Mouse (Mus musculus) cerebellum, postnatal 25 days (tissue): ENCODE data around the gene Khdrbs2.
A peak's percentile ranks its signal among the peaks of the same experiment; 100 is the strongest.

Experiments used
- DNase-seq, 2 experiments: peaks; one replicate each; pipeline ENCODE4 v3.0.0; 2021; ENCODE audit warnings: mixed read lengths in 2 of 2

Khdrbs2 gene

GRCm38 (mm10) chr1:32172506-32173239 is at the start of gene Khdrbs2:
Gene Khdrbs2, plus strand, starts transcription at chr1:32172714.
- DNase-seq = peak; percentile 94 to 97

GRCm38 (mm10) chr1:32174566-32174965 is 2.1 kb downstream of the Khdrbs2 start:
- peak in 1 of 2 experiments; percentile 17 for DNase-seq

GRCm38 (mm10) chr1:32199664-32200260 is 27.2 kb downstream of the Khdrbs2 start:
- no peak for DNase-seq

GRCm38 (mm10) chr1:32248443-32248842 is 75.9 kb downstream of the Khdrbs2 start:
- no peak for DNase-seq

GRCm38 (mm10) chr1:32249602-32250001 is 77.1 kb downstream of the Khdrbs2 start:
- DNase-seq = no peak

- no peak for DNase-seq
These were observed 77.8 kb downstream of the Khdrbs2 start for GRCm38 (mm10) chr1:32250337-32250736.

- no peak for DNase-seq
These were observed 86.4 kb downstream of the Khdrbs2 start for GRCm38 (mm10) chr1:32258942-32259341.

- DNase-seq = peak in 1 of 2 experiments; percentile 24
These were observed 98.0 kb downstream of the Khdrbs2 start for GRCm38 (mm10) chr1:32270519-32270918.

- no peak for DNase-seq
These were observed 122.2 kb downstream of the Khdrbs2 start for GRCm38 (mm10) chr1:32294702-32295101.

- no peak for DNase-seq
These were observed 128.9 kb downstream of the Khdrbs2 start for GRCm38 (mm10) chr1:32301391-32301790.

- DNase-seq = no peak
These were observed 136.6 kb downstream of the Khdrbs2 start for GRCm38 (mm10) chr1:32309074-32309473.

- no peak for DNase-seq
These were observed 137.1 kb downstream of the Khdrbs2 start for GRCm38 (mm10) chr1:32309637-32310036.

- no peak for DNase-seq
These were observed 166.6 kb downstream of the Khdrbs2 start for GRCm38 (mm10) chr1:32339108-32339507.

- no peak for DNase-seq
These were observed 175.0 kb downstream of the Khdrbs2 start for GRCm38 (mm10) chr1:32347538-32347937.

GRCm38 (mm10) chr1:32352076-32352475 is 179.6 kb downstream of the Khdrbs2 start:
- DNase-seq = no peak

- no peak for DNase-seq
These were observed 191.0 kb downstream of the Khdrbs2 start for GRCm38 (mm10) chr1:32363539-32363938.

- DNase-seq = no peak
These were observed 225.0 kb downstream of the Khdrbs2 start for GRCm38 (mm10) chr1:32397553-32397952.

- no peak for DNase-seq
These were observed 235.1 kb downstream of the Khdrbs2 start for GRCm38 (mm10) chr1:32407651-32408050.

GRCm38 (mm10) chr1:32428410-32428809 is 255.9 kb downstream of the Khdrbs2 start:
- no peak for DNase-seq

GRCm38 (mm10) chr1:32429493-32429892 is 257.0 kb downstream of the Khdrbs2 start:
- no peak for DNase-seq

GRCm38 (mm10) chr1:32430516-32430915 is 258.0 kb downstream of the Khdrbs2 start:
- no peak for DNase-seq

GRCm38 (mm10) chr1:32433118-32433517 is 260.6 kb downstream of the Khdrbs2 start:
- no peak for DNase-seq

- DNase-seq = no peak
These were observed 271.4 kb downstream of the Khdrbs2 start for GRCm38 (mm10) chr1:32443927-32444326.

- DNase-seq = peak; percentile 66 to 76
These were observed 290.6 kb downstream of the Khdrbs2 start for GRCm38 (mm10) chr1:32463103-32463516.
